Mouse (Mus musculus) erythroblast, adult 5-6 weeks (primary cell): ENCODE data around the gene 1110008P14Rik. TPM values are rescaled to one million over a fixed set of nuclear protein-coding genes. Genes with fewer than 3 reads are reported as not detected.

Experiments used
- total RNA-seq, 2 experiments: library from RNA; stranded (forward) in 1 of 2; stranded (reverse) in 1 of 2; fragments of 150-400 nt in 1 of 2; fragments of 200-764, 138-1000 nt in 1 of 2; gene quantifications; 2 replicates each; pipeline versions ENCODE4 v1.2.3 to v1.2.4; 2015 to 2017; ENCODE audit warnings: low replicate concordance in 2 of 2

The 1110008P14Rik gene
- total RNA-seq, 2 experiments from 2014 or later: 5.1 to 12.3 TPM

Other genes with a start within 250 kb of the 1110008P14Rik start
- 12.3 and 13.0 TPM in 2 replicates for gene Prrc2b, start 230.9 kb downstream of the 1110008P14Rik start, total RNA-seq (2015; ENCODE audit: low replicate concordance)
- 10.8 and 13.7 TPM in 2 replicates for gene Prrc2b, start 230.9 kb downstream of the 1110008P14Rik start, total RNA-seq (2017; ENCODE audit: low replicate concordance)
- 5.0 and 6.0 TPM in 2 replicates for gene Pomt1, start 145.3 kb downstream of the 1110008P14Rik start, total RNA-seq (2015; ENCODE audit: low replicate concordance)
- 3.9 and 10.9 TPM in 2 replicates for gene Pomt1, start 145.3 kb downstream of the 1110008P14Rik start, total RNA-seq (2017; ENCODE audit: low replicate concordance)
- gene Uck1, start 121.8 kb downstream of the 1110008P14Rik start, total RNA-seq (2015; ENCODE audit: low replicate concordance): 0.96 and 3.1 TPM in 2 replicates
- 4.0 and 11.6 TPM in 2 replicates for gene Uck1, start 121.8 kb downstream of the 1110008P14Rik start, total RNA-seq (2017; ENCODE audit: low replicate concordance)
- 6.3 and 11.1 TPM in 2 replicates for gene Golga2, start 94.6 kb downstream of the 1110008P14Rik start, total RNA-seq (2015; ENCODE audit: low replicate concordance)
- 34.5 and 44.0 TPM in 2 replicates for gene Golga2, start 94.6 kb downstream of the 1110008P14Rik start, total RNA-seq (2017; ENCODE audit: low replicate concordance)
- 30.4 and 97.8 TPM in 2 replicates for gene Swi5, start 93.9 kb downstream of the 1110008P14Rik start, total RNA-seq (2015; ENCODE audit: low replicate concordance)
- 76.9 and 89.4 TPM in 2 replicates for gene Swi5, start 93.9 kb downstream of the 1110008P14Rik start, total RNA-seq (2017; ENCODE audit: low replicate concordance)
- 18.6 and 38.2 TPM in 2 replicates for gene Ciz1, start 29.6 kb downstream of the 1110008P14Rik start, total RNA-seq (2015; ENCODE audit: low replicate concordance)
- 21.2 and 33.5 TPM in 2 replicates for gene Ciz1, start 29.6 kb downstream of the 1110008P14Rik start, total RNA-seq (2017; ENCODE audit: low replicate concordance)
- not detected in 2 replicates for gene Dnm1, start 28.6 kb downstream of the 1110008P14Rik start, total RNA-seq (2015; ENCODE audit: low replicate concordance)
- not detected in 2 replicates for gene Dnm1, start 28.6 kb downstream of the 1110008P14Rik start, total RNA-seq (2017; ENCODE audit: low replicate concordance)
- gene Lcn2, start 6.3 kb upstream of the 1110008P14Rik start, total RNA-seq (2015; ENCODE audit: low replicate concordance): 2,071 and 2,279 TPM in 2 replicates
- 352 and 444 TPM in 2 replicates for gene Lcn2, start 6.3 kb upstream of the 1110008P14Rik start, total RNA-seq (2017; ENCODE audit: low replicate concordance)
- 1.5 and 1.7 TPM in 2 replicates for gene Ptges2, start 14.0 kb upstream of the 1110008P14Rik start, total RNA-seq (2015; ENCODE audit: low replicate concordance)
- gene Ptges2, start 14.0 kb upstream of the 1110008P14Rik start, total RNA-seq (2017; ENCODE audit: low replicate concordance): 2.8 and 6.6 TPM in 2 replicates
- gene Naif1, start 68.5 kb upstream of the 1110008P14Rik start, total RNA-seq (2015; ENCODE audit: low replicate concordance): 0.77 and 0.84 TPM in 2 replicates
- 0.98 and 2.1 TPM in 2 replicates for gene Naif1, start 68.5 kb upstream of the 1110008P14Rik start, total RNA-seq (2017; ENCODE audit: low replicate concordance)
- gene Slc25a25, start 69.5 kb upstream of the 1110008P14Rik start, total RNA-seq (2015; ENCODE audit: low replicate concordance): 2.1 and 6.3 TPM in 2 replicates
- 4.2 and 16.2 TPM in 2 replicates for gene Slc25a25, start 69.5 kb upstream of the 1110008P14Rik start, total RNA-seq (2017; ENCODE audit: low replicate concordance)
- gene Fam102a, start 153.4 kb upstream of the 1110008P14Rik start, total RNA-seq (2015; ENCODE audit: low replicate concordance): 1.2 and 2.7 TPM in 2 replicates
- gene Fam102a, start 153.4 kb upstream of the 1110008P14Rik start, total RNA-seq (2017; ENCODE audit: low replicate concordance): 0.28 and 6.5 TPM in 2 replicates
- gene Dpm2, start 188.9 kb upstream of the 1110008P14Rik start, total RNA-seq (2015; ENCODE audit: low replicate concordance): 26.9 and 41.0 TPM in 2 replicates
- gene Dpm2, start 188.9 kb upstream of the 1110008P14Rik start, total RNA-seq (2017; ENCODE audit: low replicate concordance): 8.6 and 18.2 TPM in 2 replicates
- not detected in 2 replicates for gene Pip5kl1, start 192.9 kb upstream of the 1110008P14Rik start, total RNA-seq (2015; ENCODE audit: low replicate concordance)
- 1.9 TPM in 1 of 2 replicates, not detected in the other for gene Pip5kl1, start 192.9 kb upstream of the 1110008P14Rik start, total RNA-seq (2017; ENCODE audit: low replicate concordance)
- not detected in 2 replicates for gene 9430097D07Rik, start 193.7 kb upstream of the 1110008P14Rik start, total RNA-seq (2015; ENCODE audit: low replicate concordance)
- gene 9430097D07Rik, start 193.7 kb upstream of the 1110008P14Rik start, total RNA-seq (2017; ENCODE audit: low replicate concordance): not detected in 2 replicates
- gene St6galnac4, start 205.2 kb upstream of the 1110008P14Rik start, total RNA-seq (2015; ENCODE audit: low replicate concordance): 8.8 and 9.4 TPM in 2 replicates
- 3.8 and 4.9 TPM in 2 replicates for gene St6galnac4, start 205.2 kb upstream of the 1110008P14Rik start, total RNA-seq (2017; ENCODE audit: low replicate concordance)
- 0.77 and 3.3 TPM in 2 replicates for gene St6galnac6, start 217.8 kb upstream of the 1110008P14Rik start, total RNA-seq (2015; ENCODE audit: low replicate concordance)
- gene St6galnac6, start 217.8 kb upstream of the 1110008P14Rik start, total RNA-seq (2017; ENCODE audit: low replicate concordance): 2.1 and 2.5 TPM in 2 replicates
- gene Ak1, start 239.8 kb upstream of the 1110008P14Rik start, total RNA-seq (2015; ENCODE audit: low replicate concordance): not detected in 2 replicates
- not detected in 2 replicates for gene Ak1, start 239.8 kb upstream of the 1110008P14Rik start, total RNA-seq (2017; ENCODE audit: low replicate concordance)